Mouse (Mus musculus) C2C12 (cell line): ENCODE measurements at regions not wholly inside any gene's neighbourhood (a gene's known extent, or its start where the extent isn't known, plus 50 kb on each side); places are given as distances from the start of the nearest gene placed in this dataset.

Source experiments
- CTCF ChIP-seq: IDR thresholded peaks from one replicate; pipeline ENCODE4 v1.5.1; 2011; ENCODE audit not compliant: control insufficient read depth, insufficient read depth, insufficient read length
- MYOG ChIP-seq: IDR thresholded peaks from one replicate; pipeline ENCODE4 v1.6.1; 2011; ENCODE audit not compliant: control insufficient read depth, insufficient read length; ENCODE audit errors: extremely low read depth

GRCm38 (mm10) chr15:38589675-38590074 lies 1164.3 kb downstream of the 4930447A16Rik start:
- TF ChIP-seq CTCF, result no peak
- no peak for TF ChIP-seq MYOG
